Mouse (Mus musculus) MEL (cell line): ENCODE measurements around the gene Herc1. TPM values are rescaled to one million over a fixed set of nuclear protein-coding genes. Genes with fewer than 3 reads are reported as not detected.
A peak's percentile ranks its signal among the peaks of the same experiment; 100 is the strongest.

Source experiments
- DNase-seq: peaks from one replicate; pipeline ENCODE4 v3.0.0; 2011; ENCODE audit warnings: low read depth, low spot score
- H3K27ac ChIP-seq: 2 replicates; pipeline ENCODE4 v1.5.1; 2012; ENCODE audit warnings: low read depth, mild to moderate bottlenecking, control low read depth, low read length, moderate library complexity; ENCODE audit not compliant: control insufficient read depth
- H3K27me3 ChIP-seq, 2 experiments: fragments of 150-350 bp in 1 of 2; sonication (generic) in 1 of 2; 2 replicates each; pipeline ENCODE4 v1.6.1; 2012; ENCODE audit warnings: low read length in 2 of 2, mild to moderate bottlenecking in 2 of 2, improper control_type of control experiment in 1 of 2, moderate library complexity in 1 of 2; ENCODE audit not compliant: insufficient read depth in 2 of 2, control insufficient read depth in 1 of 2
- H3K36me3 ChIP-seq, 2 experiments: 2 replicates each; pipeline ENCODE4 v1.6.1; 2012 to 2014; ENCODE audit warnings: low read length in 2 of 2, improper control_type of control experiment in 1 of 2, inconsistent platforms in 1 of 2, mild to moderate bottlenecking in 1 of 2; ENCODE audit not compliant: insufficient read depth in 2 of 2, control insufficient read depth in 1 of 2
- H3K4me1 ChIP-seq, 2 experiments: fragments of 150-350 bp in 1 of 2; sonication (generic) in 1 of 2; 2 replicates each; pipeline ENCODE4 v1.6.1; 2012; ENCODE audit warnings: low read length in 2 of 2, improper control_type of control experiment in 1 of 2, mild to moderate bottlenecking in 1 of 2; ENCODE audit not compliant: insufficient read depth in 2 of 2, control insufficient read depth in 1 of 2
- H3K4me3 ChIP-seq, 2 experiments: fragments of 150-350 bp in 1 of 2; sonication (generic) in 1 of 2; 2 replicates each; pipeline ENCODE4 v1.5.1; 2012; ENCODE audit warnings: low read depth in 2 of 2, low read length in 2 of 2, mild to moderate bottlenecking in 2 of 2, moderate library complexity in 2 of 2, control low read depth in 1 of 2, improper control_type of control experiment in 1 of 2; ENCODE audit not compliant: control insufficient read depth in 1 of 2, insufficient read depth in 1 of 2
- H3K79me2 ChIP-seq: 2 replicates; pipeline ENCODE4 v1.6.1; 2012; ENCODE audit warnings: mild to moderate bottlenecking, low read length, moderate library complexity; ENCODE audit not compliant: control insufficient read depth, poor library complexity, insufficient read depth
- H3K9ac ChIP-seq: 2 replicates; pipeline ENCODE4 v1.6.1; 2012; ENCODE audit warnings: low read depth, mild to moderate bottlenecking, control low read depth, low read length, moderate library complexity; ENCODE audit not compliant: control insufficient read depth, poor library complexity, severe bottlenecking
- H3K9me3 ChIP-seq: fragments of 150-350 bp; sonication (generic); replicated peaks from 2 replicates; pipeline ENCODE4 v1.6.1; 2012; ENCODE audit warnings: mild to moderate bottlenecking, low read length, improper control_type of control experiment, moderate library complexity; ENCODE audit not compliant: insufficient read depth
- CTCF ChIP-seq, 3 experiments: IDR thresholded peaks in 2 of 3; conservative IDR thresholded peaks in 1 of 3; 2 replicates each; pipeline ENCODE4 v1.5.1; 2011 to 2012; ENCODE audit warnings: low read length in 3 of 3, low read depth in 2 of 3, mild to moderate bottlenecking in 2 of 3, improper control_type of control experiment in 1 of 3, inconsistent platforms in 1 of 3, mixed read lengths in 1 of 3, moderate library complexity in 1 of 3; ENCODE audit not compliant: control insufficient read depth in 1 of 3, insufficient read depth in 1 of 3, poor library complexity in 1 of 3, severe bottlenecking in 1 of 3
- E2F4 ChIP-seq: IDR thresholded peaks from 2 replicates; pipeline ENCODE4 v1.6.1; 2011; ENCODE audit warnings: low read depth, low read length, improper control_type of control experiment, borderline replicate concordance
- EP300 ChIP-seq, 2 experiments: IDR thresholded peaks; 2 replicates each; pipeline ENCODE4 v1.6.1; 2011; ENCODE audit warnings: improper control_type of control experiment in 2 of 2, low read length in 2 of 2, low read depth in 1 of 2, mild to moderate bottlenecking in 1 of 2
- GABPA ChIP-seq: IDR thresholded peaks from 2 replicates; pipeline ENCODE4 v1.6.1; 2012; ENCODE audit warnings: low read depth, mild to moderate bottlenecking, inconsistent platforms, low read length, improper control_type of control experiment, moderate library complexity
- GATA1 ChIP-seq: IDR thresholded peaks from 2 replicates; pipeline ENCODE4 v1.6.1; 2011; ENCODE audit warnings: low read depth, low read length, improper control_type of control experiment
- HCFC1 ChIP-seq: IDR thresholded peaks from 2 replicates; pipeline ENCODE4 v1.6.1; 2012; ENCODE audit warnings: low read depth, mild to moderate bottlenecking, inconsistent platforms, low read length, improper control_type of control experiment, moderate library complexity
- JUND ChIP-seq: IDR thresholded peaks from 2 replicates; pipeline ENCODE4 v1.6.1; 2011; ENCODE audit warnings: low read depth, mild to moderate bottlenecking, improper control_type of control experiment, low read length
- KAT2A ChIP-seq: conservative IDR thresholded peaks from 2 replicates; pipeline ENCODE4 v1.6.1; 2012; ENCODE audit warnings: low read depth, low read length, improper control_type of control experiment, inconsistent platforms
- MAX ChIP-seq: IDR thresholded peaks from 2 replicates; pipeline ENCODE4 v1.6.1; 2011; ENCODE audit warnings: low read length, improper control_type of control experiment
- MEF2A ChIP-seq: IDR thresholded peaks from 2 replicates; pipeline ENCODE4 v1.6.1; 2014; ENCODE audit warnings: low read depth, mild to moderate bottlenecking, inconsistent platforms, low read length, improper control_type of control experiment; ENCODE audit not compliant: poor library complexity, insufficient replicate concordance, severe bottlenecking; ENCODE audit errors: extremely low read depth
- MXI1 ChIP-seq: IDR thresholded peaks from 2 replicates; pipeline ENCODE4 v1.6.1; 2011; ENCODE audit warnings: mild to moderate bottlenecking, low read depth, low read length, improper control_type of control experiment
- RAD21 ChIP-seq: IDR thresholded peaks from 2 replicates; pipeline ENCODE4 v1.6.1; 2011; ENCODE audit warnings: mild to moderate bottlenecking, low read depth, low read length, improper control_type of control experiment
- RCOR1 ChIP-seq: IDR thresholded peaks from 2 replicates; pipeline ENCODE4 v1.6.1; 2012; ENCODE audit warnings: low read depth, mild to moderate bottlenecking, inconsistent platforms, low read length, improper control_type of control experiment
- SIN3A ChIP-seq: IDR thresholded peaks from 2 replicates; pipeline ENCODE4 v1.6.1; 2012; ENCODE audit warnings: low read length, improper control_type of control experiment, inconsistent platforms
- SMC3 ChIP-seq: IDR thresholded peaks from 2 replicates; pipeline ENCODE4 v1.6.1; 2011; ENCODE audit warnings: low read depth, low read length, improper control_type of control experiment
- TAL1 ChIP-seq: IDR thresholded peaks from 2 replicates; pipeline ENCODE4 v1.6.1; 2012; ENCODE audit warnings: mild to moderate bottlenecking, inconsistent platforms, low read length, moderate library complexity, mixed read lengths
- USF1 ChIP-seq: IDR thresholded peaks from 2 replicates; pipeline ENCODE4 v1.6.1; 2014; ENCODE audit warnings: low read depth, mild to moderate bottlenecking, inconsistent platforms, low read length, improper control_type of control experiment, moderate library complexity
- USF2 ChIP-seq, 2 experiments: IDR thresholded peaks; 2 replicates each; pipeline ENCODE4 v1.6.1; 2011 to 2012; ENCODE audit warnings: improper control_type of control experiment in 2 of 2, low read length in 2 of 2, borderline replicate concordance in 1 of 2, inconsistent platforms in 1 of 2, low read depth in 1 of 2, mild to moderate bottlenecking in 1 of 2; ENCODE audit not compliant: insufficient read depth in 1 of 2
- ZC3H11A ChIP-seq: IDR thresholded peaks from 2 replicates; pipeline ENCODE4 v1.6.1; 2012; ENCODE audit warnings: low read depth, mild to moderate bottlenecking, inconsistent platforms, low read length, improper control_type of control experiment
- ZKSCAN1 ChIP-seq: IDR thresholded peaks from 2 replicates; pipeline ENCODE4 v1.6.1; 2012; ENCODE audit warnings: low read depth, mild to moderate bottlenecking, inconsistent platforms, low read length, improper control_type of control experiment, moderate library complexity
- ZMIZ1 ChIP-seq: IDR thresholded peaks from 2 replicates; pipeline ENCODE4 v1.6.1; 2012; ENCODE audit warnings: low read depth, mild to moderate bottlenecking, inconsistent platforms, low read length, improper control_type of control experiment, moderate library complexity
- polyA plus RNA-seq, 2 experiments: library from polyadenylated mRNA; stranded (reverse) in 1 of 2; unstranded in 1 of 2; fragments of >175 nt in 1 of 2; fragments of >200 nt in 1 of 2; gene quantifications; 2 replicates each; pipeline versions ENCODE4 v1.2.1 to v1.2.4; 2012; ENCODE audit warnings: low replicate concordance in 2 of 2, low read depth in 1 of 2; ENCODE audit not compliant: insufficient read length in 2 of 2, insufficient read depth in 1 of 2, missing spikeins in 1 of 2
- total RNA-seq: library from RNA; depleted of rRNA; stranded (reverse); fragments of 300-350 nt; gene quantifications from 2 replicates; pipeline ENCODE4 v1.2.3, GENCODE M21; 2012

The Herc1 gene
- total and polyA plus RNA-seq, 3 experiments = 22.7 to 28.8 (median 23.2) TPM

DNA sequence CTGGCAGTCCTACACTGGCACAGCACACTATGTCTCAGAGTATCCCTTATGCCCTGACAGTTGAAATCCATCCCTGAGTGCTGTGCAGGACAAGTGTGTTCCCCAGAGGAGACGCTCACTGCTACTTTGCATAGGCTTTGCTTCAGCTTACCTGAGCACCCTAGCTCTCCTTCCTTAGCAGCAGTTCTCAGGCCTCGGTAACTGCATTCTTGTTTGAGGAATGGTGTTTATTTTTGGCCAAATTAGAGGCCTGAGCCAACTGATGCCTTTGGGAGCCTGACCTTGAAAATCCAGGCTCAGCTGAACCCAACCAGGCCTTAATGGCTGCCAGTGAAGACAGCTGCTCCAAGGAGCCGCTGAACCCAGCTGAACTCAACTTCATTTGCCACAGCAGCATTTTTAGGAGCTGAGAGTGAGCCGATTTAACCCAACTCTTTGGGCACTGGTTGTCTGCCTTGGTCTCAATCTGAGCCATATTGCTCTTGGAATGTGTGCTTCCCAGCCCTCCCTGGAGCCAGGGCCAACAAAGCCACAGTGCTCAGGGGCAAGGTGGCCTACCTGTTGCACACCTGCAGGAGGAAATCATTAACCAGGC is 163.5 kb downstream of the Herc1 start:
- no peak overlapping the region for H3K27ac ChIP-seq
- peaks cover 0 to 7% of the 10 kb centered on the region in 2 experiments; a peak in 2 of 4 replicates for H3K4me1 ChIP-seq
- H3K9ac ChIP-seq = no peak overlapping the region
- TF ChIP-seq KAT2A (no peak), GATA1 (no peak), GABPA (no peak), ZKSCAN1 (no peak), RAD21 (no peak), USF2 (IDR thresholded peaks at IDR 0.05; ENCODE audit: borderline replicate concordance in 1 of 2, insufficient read depth in 1 of 2, low read depth in 1 of 2, low read length in 2 of 2) (no peak), EP300 (IDR thresholded peaks at IDR 0.05; ENCODE audit: low read depth in 1 of 2, low read length in 2 of 2) (no peak), JUND (no peak), USF1 (no peak), MXI1 (no peak), MAX (no peak), RCOR1 (no peak), E2F4 (no peak), SIN3A (no peak), TAL1 (no peak), MEF2A (no peak)
- H3K36me3 ChIP-seq = peaks cover 0 to 7% of the 10 kb centered on the region in 2 experiments; a peak in 2 of 4 replicates
- H3K9me3 ChIP-seq = no peaks in the 10 kb centered on the region
- DNase-seq = no peak
- H3K4me3 ChIP-seq = no peak overlapping the region
- no peaks in the 10 kb centered on the region for H3K27me3 ChIP-seq
- peaks cover 4% of the 10 kb centered on the region; the same call in 1 of the 2 replicates for H3K79me2 ChIP-seq

DNA sequence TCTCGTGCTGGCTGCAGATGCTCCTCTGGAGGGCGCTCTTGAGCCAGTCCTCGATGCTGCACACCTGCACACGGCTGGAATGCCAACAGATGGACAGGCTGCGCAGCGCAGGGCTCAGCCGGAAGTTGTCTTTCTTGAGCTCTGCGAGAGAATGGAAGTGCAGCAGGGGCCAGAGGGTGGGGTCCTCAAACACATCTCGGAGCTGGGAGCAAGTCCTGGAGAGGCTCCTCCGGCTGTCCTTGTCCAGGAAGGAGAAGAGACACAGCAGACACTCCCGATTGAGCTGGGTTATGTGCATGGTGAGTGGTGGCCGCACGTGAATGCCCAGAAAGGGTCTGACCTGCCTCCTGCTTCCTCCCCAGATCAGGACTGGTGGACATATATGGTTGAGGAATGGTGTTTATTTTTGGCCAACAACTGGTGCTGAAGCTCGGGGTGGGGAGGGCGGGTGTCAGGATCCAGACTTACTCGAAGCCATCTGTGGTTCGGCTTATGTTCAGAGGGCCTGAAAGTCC is 164.1 kb downstream of the Herc1 start, which contains the start of gene Fbxl22:
Fbxl22 (minus strand) TSS at position 338 of the 515 bp plus-strand sequence.
- no peak within 1 kb of the TSS for H3K27ac ChIP-seq
- H3K4me3 ChIP-seq = no peak within 1 kb of the TSS
- DNase-seq = peak; percentile 38
- H3K9me3 ChIP-seq = no peaks in the 10 kb centered on the region
- H3K36me3 ChIP-seq = peaks cover 0 to 7% of the 10 kb centered on the region in 2 experiments; a peak in 2 of 4 replicates
- peaks cover 0 to 7% of the 10 kb centered on the region in 2 experiments; a peak in 2 of 4 replicates for H3K4me1 ChIP-seq
- H3K79me2 ChIP-seq = peaks cover 4% of the 10 kb centered on the region; the same call in 1 of the 2 replicates
- TF ChIP-seq RAD21 (peak; percentile 68), HCFC1 (no peak), GABPA (no peak), ZC3H11A (peak; percentile 64), SMC3 (peak; percentile 73), CTCF (IDR thresholded peaks at IDR 0.05 in 2 of 3, conservative IDR thresholded peaks at IDR 0.05 in 1 of 3; ENCODE audit: control insufficient read depth in 1 of 3, insufficient read depth in 1 of 3, low read depth in 2 of 3, low read length in 3 of 3, poor library complexity in 1 of 3, severe bottlenecking in 1 of 3) (peak; percentile 74 to 83 (median 80); a peak in 5 of 6 replicates), ZMIZ1 (no peak)
- H3K9ac ChIP-seq = no peak within 1 kb of the TSS
- H3K27me3 ChIP-seq = no peaks in the 10 kb centered on the region
